Mouse (Mus musculus): Measurements from ENCODE around the gene Mycl.
"Not testable (repeated sequence)": the region's sequence is repeated elsewhere in the genome, so short reads cannot be mapped to it uniquely, and the experiment has no call there.

DNA sequence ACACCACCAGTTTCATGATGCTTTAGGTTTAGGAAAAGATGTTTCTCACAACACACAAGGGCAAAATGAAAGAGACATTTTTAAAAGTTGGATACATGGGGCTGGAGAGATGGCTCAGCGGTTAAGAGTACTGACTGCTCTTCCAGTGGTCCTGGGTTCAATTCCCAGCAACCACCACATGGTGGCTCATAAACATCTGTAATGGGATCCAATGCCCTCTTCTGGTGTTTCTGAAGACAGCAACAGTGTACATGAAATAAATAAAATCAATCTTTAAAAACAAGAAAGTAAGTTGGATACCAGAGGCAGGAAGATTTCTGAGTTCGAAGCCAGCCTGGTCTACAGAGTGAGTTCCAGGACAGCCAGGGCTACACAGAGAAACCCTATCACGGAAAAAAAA lies 7.4 kb upstream of the Mycl start:
- TF ChIP-seq POLR2A (IDR thresholded peaks at IDR 0.05; ENCODE audit: control insufficient read depth, low read depth, low read length); CTCF (IDR thresholded peaks at IDR 0.05; ENCODE audit: control insufficient read depth, insufficient read depth, insufficient replicate concordance, low read depth, low read length): not testable (repeated sequence)

Data from testis, adult 2 months (tissue).